Mouse (Mus musculus): ENCODE measurements around the gene Fcgr3. TPM values are rescaled to one million over a fixed set of nuclear protein-coding genes. Genes with fewer than 3 reads are reported as not detected.
"Not testable (repeated sequence)": the region's sequence is repeated elsewhere in the genome, so short reads cannot be mapped to it uniquely, and the experiment has no call there.

Fcgr3 gene
- polyA plus RNA-seq, 1 experiment from 2014 or later, result 4.1 TPM

DNA sequence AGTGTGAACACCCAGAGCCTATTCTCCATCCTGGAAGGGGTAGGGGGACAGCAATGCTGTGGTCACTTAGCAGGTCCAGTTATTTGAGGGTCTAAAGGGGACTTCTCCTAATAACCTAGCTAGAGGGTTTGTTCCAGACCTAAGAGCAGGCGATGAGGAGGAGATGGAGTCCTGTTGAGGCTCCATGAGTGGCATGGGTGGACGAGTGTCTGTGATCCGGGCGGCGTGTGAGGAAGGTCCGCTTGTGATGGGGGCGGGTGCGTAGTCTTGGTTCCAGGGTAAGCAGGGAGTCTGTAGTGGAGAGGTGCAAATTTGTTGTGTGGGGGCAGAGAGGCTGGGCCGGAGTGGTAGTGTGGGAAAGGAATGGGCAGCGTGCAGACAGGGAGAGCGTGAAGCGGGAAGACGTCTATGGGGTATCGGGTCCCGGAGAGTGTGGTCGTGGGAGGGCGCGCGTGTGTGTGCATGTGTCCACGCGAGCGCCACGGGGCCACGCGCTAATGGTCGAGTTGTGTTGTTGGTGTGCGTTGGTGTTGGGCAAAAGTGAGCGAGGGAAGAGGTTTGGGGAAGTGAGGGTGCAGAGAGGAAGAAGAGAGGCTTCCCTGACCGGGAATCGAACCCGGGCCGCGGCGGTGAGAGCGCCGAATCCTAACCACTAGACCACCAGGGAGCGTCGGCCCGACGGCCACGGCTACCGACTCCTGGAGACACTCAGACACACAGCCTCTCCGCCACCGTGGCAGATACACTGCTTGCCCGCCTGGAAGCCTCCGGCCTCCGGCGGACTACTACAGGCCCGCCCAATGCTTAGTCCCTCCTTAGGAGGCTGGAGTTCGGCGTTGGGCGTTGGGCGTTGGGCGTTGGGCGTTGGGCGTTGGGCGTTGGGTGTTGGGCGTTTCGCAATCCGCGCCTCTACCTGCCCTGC lies 905 bp downstream of the Fcgr3 start:
- Histone ChIP-seq H3K4me3 (peak overlapping the region; percentile 56), H3K27ac (0 out of 2 replicates have a peak overlapping the region, but pooled peaks have one; percentile 2), H3K27me3 (ENCODE audit: insufficient read depth, poor library complexity, severe bottlenecking) (peaks cover 28% of the 10 kb centered on the region), H3K4me1 (peaks cover 11% of the 10 kb centered on the region)
- peak; percentile 88 for DNase-seq (ENCODE audit: low spot score)
- 8% methylated on average over 42 of the region's 61 CpGs for WGBS
- not testable (repeated sequence) for H3K9me3 ChIP-seq, H3K36me3 ChIP-seq

DNA sequence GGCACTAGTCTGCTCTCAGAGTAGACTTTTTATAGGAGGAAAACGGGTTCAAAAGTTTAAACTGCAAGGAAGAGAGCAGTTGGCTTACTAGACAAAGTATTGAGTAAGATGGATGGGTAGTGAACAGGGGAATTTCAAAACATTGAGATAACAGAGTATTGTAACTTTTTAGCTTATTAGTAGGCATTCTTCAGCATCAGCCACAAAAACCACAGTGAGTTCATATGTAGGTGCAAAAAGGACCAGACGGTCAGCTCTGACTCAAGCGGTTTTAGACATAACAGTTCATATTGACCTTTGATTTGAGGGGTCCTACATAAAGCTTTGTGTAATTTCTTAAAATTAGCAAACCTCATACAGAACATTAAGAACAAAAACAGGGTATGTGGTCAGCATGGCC lies 3.2 kb downstream of the Fcgr3 start:
- no peaks in the 10 kb centered on the region for H3K9me3 ChIP-seq
- H3K4me1 ChIP-seq, result peaks cover 11% of the 10 kb centered on the region
- H3K36me3 ChIP-seq, result no peaks in the 10 kb centered on the region
- no peak overlapping the region for H3K4me3 ChIP-seq
- H3K27me3 ChIP-seq (ENCODE audit: insufficient read depth, poor library complexity, severe bottlenecking), result peaks cover 22% of the 10 kb centered on the region
- H3K27ac ChIP-seq, result no peak overlapping the region
- DNase-seq (ENCODE audit: low spot score), result no peak
- 89% methylated on average over 3 of the region's 3 CpGs for WGBS

DNA sequence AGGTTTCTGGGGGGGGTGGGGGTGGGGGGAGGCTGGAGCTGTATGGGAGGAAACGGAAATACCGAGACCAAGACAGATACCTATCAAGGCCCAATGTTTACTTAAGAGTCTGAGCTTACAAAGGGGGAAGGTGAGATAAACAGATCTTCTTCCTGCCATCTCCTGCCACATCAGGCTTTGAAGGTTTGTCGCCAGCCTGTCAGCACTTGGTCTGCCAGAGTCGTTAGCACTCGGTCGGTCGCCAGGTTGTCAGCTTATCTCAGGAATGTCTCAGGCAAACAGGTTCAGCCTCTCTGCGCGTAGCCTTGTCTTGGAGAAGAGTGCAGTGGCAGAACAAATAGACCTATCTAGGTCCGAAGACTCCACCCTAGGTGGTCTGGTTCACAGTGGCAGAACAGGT lies 4.3 kb downstream of the Fcgr3 start:
- Histone ChIP-seq H3K36me3 (no peaks in the 10 kb centered on the region), H3K27ac (peak overlapping the region; percentile 29; the same call in 1 of the 2 replicates), H3K4me1 (peaks cover 11% of the 10 kb centered on the region), H3K9me3 (no peaks in the 10 kb centered on the region), H3K27me3 (ENCODE audit: insufficient read depth, poor library complexity, severe bottlenecking) (peaks cover 15% of the 10 kb centered on the region), H3K4me3 (peak overlapping the region; percentile 40)
- 5% methylated on average over 10 of the region's 10 CpGs for WGBS
- peak; percentile 77 for DNase-seq (ENCODE audit: low spot score)

DNA sequence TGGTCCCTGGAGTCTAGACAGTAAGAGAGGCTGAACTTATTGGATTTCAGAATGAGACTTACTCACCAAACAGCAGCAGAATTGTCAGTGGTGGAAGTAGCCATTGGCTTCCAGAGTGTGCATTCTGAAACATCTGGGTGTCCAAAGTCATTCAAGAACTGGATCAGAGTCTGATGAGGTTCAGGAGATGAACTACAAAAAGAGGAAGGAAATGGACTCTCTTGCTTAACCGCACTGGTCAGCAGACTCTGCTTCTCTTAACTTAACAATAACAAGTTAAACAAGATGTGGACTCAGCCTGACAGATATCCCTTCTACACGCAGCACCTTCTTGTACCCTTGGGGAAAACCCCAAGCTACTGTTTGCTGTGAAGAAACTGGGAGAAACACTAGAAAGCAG lies 5.5 kb downstream of the Fcgr3 start:
- no peaks in the 10 kb centered on the region for H3K36me3 ChIP-seq
- no peaks in the 10 kb centered on the region for H3K9me3 ChIP-seq
- no peak for DNase-seq (ENCODE audit: low spot score)
- peaks cover 8% of the 10 kb centered on the region for H3K4me1 ChIP-seq
- WGBS, result 69% methylated on average over 2 of the region's 2 CpGs
- peaks cover 7% of the 10 kb centered on the region for H3K27me3 ChIP-seq (ENCODE audit: insufficient read depth, poor library complexity, severe bottlenecking)
- H3K4me3 ChIP-seq, result no peak overlapping the region
- H3K27ac ChIP-seq, result no peak overlapping the region

DNA sequence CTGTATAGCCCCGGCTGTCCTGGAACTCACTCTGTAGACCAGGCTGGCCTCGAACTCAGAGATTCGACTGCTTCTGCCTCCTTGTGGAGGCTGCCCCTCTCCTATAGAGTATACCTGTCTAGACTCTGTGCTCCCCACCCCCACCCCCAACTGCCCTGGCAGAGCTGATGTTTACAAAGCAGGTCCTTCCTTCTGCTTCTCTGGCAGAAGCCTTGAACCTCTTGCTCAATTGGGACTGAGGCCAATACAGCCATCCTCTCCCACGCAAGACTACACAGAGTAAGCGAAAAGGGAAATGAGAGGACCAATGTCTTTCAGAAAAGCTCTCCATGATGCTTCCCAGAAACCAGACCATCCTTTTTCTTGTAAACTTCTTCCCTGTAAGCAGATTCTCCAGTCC lies 7.5 kb downstream of the Fcgr3 start:
- WGBS, result 85% methylated on average over 5 of the region's 5 CpGs
- Histone ChIP-seq H3K36me3 (no peaks in the 10 kb centered on the region), H3K4me3 (no peak overlapping the region), H3K9me3 (no peaks in the 10 kb centered on the region), H3K27ac (no peak overlapping the region), H3K4me1 (peaks cover 8% of the 10 kb centered on the region), H3K27me3 (ENCODE audit: insufficient read depth, poor library complexity, severe bottlenecking) (no peaks in the 10 kb centered on the region)
- no peak for DNase-seq (ENCODE audit: low spot score)

DNA sequence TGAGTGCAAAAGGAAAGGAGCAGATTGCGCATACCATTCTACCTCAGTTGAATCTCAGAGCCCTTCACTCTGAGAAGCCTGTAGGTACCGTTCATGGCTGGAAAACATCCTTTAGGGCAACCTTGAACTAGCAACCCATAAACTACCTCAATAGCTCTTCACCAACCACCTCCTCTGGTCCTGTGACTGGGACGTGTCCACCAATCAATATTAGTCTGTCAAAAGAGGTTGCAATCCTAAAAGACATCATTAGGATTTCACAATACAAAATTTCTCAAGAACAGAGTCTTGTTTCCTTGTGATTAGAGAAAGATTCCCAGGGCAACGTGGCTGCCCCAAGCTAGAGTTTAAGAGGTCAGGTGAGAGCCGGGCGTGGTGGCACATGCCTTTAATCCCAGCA lies 11.4 kb downstream of the Fcgr3 start:
- Histone ChIP-seq H3K27ac (no peak overlapping the region), H3K27me3 (ENCODE audit: insufficient read depth, poor library complexity, severe bottlenecking) (no peaks in the 10 kb centered on the region), H3K9me3 (no peaks in the 10 kb centered on the region), H3K4me1 (no peaks in the 10 kb centered on the region), H3K36me3 (no peaks in the 10 kb centered on the region), H3K4me3 (no peak overlapping the region)
- WGBS, result 82% methylated on average over 6 of the region's 6 CpGs
- no peak for DNase-seq (ENCODE audit: low spot score)

DNA sequence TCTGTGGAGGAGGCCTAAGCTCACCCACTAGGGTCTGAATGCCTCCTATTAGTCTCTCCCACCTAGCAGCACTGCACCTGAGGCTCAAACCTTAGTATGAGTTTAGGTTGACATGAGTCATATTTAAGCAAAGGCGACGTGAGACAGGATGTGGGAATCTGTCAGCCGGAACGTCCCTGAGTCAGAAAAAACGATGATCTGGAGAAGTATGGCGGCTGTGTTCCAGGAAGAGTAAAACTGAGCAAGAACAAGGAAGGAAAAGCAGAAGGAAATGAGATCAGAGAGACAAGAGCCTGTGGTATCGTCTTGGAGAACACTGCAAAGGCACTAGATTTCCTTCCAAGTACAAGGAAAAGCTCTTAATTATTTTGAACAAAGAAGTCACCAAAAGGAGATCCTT lies 14.0 kb downstream of the Fcgr3 start:
- H3K9me3 ChIP-seq, result no peaks in the 10 kb centered on the region
- 79% methylated on average over 7 of the region's 7 CpGs for WGBS
- H3K27ac ChIP-seq, result no peak overlapping the region
- no peaks in the 10 kb centered on the region for H3K27me3 ChIP-seq (ENCODE audit: insufficient read depth, poor library complexity, severe bottlenecking)
- H3K4me3 ChIP-seq, result no peak overlapping the region
- no peak for DNase-seq (ENCODE audit: low spot score)
- H3K4me1 ChIP-seq, result no peaks in the 10 kb centered on the region
- H3K36me3 ChIP-seq, result no peaks in the 10 kb centered on the region

DNA sequence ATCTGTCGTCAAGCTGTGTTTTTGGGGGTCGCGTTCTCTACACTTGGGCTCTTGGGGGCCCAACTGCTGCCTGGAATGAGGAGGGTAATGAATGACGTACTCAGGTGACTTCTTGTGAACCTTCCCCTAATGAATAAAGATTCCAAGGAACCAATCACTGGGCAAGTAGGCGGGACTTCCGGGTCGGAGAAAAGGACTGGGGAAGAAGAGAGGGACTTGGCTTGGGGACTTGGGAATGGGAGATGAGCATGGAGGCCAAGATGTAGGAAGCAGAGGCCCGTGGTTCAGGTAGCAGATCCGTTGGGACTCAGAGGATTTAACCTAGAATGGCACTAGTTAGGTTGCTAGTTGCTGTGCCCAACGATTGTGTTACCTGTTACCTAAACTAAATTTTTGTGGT lies 15.5 kb downstream of the Fcgr3 start:
- 56% methylated on average over 10 of the region's 10 CpGs for WGBS
- Histone ChIP-seq H3K27ac (no peak overlapping the region), H3K4me3 (peak overlapping the region; percentile 24; the same call in 1 of the 2 replicates), H3K27me3 (ENCODE audit: insufficient read depth, poor library complexity, severe bottlenecking) (no peaks in the 10 kb centered on the region), H3K4me1 (no peaks in the 10 kb centered on the region), H3K9me3 (no peaks in the 10 kb centered on the region), H3K36me3 (no peaks in the 10 kb centered on the region)
- no peak for DNase-seq (ENCODE audit: low spot score)

DNA sequence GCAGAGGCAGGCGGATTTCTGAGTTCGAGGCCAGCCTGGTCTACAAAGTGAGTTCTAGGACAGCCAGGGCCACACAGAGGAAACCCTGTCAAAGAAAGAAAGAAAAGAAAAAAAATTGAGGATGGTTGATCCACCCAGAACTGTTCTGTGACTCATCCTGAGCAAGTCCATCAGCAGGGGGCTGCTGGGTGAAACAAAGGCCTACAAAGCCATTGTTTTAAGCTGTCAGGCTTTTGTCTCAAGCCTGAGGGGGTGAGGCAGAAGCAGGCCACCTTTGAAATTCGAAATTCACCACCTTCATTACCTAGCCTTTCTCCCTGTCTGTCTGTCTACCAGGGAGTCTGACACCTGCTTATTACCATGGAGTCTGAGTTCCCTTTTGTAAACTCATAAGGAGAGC lies 18.2 kb downstream of the Fcgr3 start:
- no peak overlapping the region for H3K4me3 ChIP-seq
- no peaks in the 10 kb centered on the region for H3K36me3 ChIP-seq
- no peak overlapping the region for H3K27ac ChIP-seq
- WGBS, result 72% methylated on average over 3 of the region's 3 CpGs
- H3K27me3 ChIP-seq (ENCODE audit: insufficient read depth, poor library complexity, severe bottlenecking), result no peaks in the 10 kb centered on the region
- H3K9me3 ChIP-seq, result no peaks in the 10 kb centered on the region
- DNase-seq (ENCODE audit: low spot score), result no peak
- H3K4me1 ChIP-seq, result no peaks in the 10 kb centered on the region

DNA sequence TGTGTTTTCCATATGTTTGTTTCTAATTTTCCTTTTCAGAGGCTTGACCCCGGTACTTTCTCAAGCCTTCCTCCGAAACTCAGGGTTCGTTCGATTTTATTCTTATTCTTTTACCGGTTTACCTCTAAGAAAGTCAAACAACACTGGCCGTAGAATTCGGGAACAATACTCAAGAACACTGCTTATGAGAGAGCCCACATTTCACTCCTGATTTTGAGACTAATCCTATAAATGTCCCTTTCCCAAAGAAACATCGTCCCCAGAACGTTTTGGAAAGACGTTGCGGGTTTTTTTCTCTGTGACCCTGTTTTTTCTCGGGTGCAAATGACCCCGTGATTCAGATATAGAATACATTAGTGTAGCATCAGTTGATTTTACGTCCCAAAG lies 19.7 kb downstream of the Fcgr3 start:
- Histone ChIP-seq H3K27ac (0 out of 2 replicates have a peak overlapping the region, but pooled peaks have one; percentile 10), H3K27me3 (ENCODE audit: insufficient read depth, poor library complexity, severe bottlenecking) (no peaks in the 10 kb centered on the region), H3K4me1 (no peaks in the 10 kb centered on the region), H3K36me3 (no peaks in the 10 kb centered on the region), H3K9me3 (no peaks in the 10 kb centered on the region), H3K4me3 (peak overlapping the region; percentile 72)
- 6% methylated on average over 14 of the region's 14 CpGs for WGBS
- DNase-seq (ENCODE audit: low spot score), result no peak

DNA sequence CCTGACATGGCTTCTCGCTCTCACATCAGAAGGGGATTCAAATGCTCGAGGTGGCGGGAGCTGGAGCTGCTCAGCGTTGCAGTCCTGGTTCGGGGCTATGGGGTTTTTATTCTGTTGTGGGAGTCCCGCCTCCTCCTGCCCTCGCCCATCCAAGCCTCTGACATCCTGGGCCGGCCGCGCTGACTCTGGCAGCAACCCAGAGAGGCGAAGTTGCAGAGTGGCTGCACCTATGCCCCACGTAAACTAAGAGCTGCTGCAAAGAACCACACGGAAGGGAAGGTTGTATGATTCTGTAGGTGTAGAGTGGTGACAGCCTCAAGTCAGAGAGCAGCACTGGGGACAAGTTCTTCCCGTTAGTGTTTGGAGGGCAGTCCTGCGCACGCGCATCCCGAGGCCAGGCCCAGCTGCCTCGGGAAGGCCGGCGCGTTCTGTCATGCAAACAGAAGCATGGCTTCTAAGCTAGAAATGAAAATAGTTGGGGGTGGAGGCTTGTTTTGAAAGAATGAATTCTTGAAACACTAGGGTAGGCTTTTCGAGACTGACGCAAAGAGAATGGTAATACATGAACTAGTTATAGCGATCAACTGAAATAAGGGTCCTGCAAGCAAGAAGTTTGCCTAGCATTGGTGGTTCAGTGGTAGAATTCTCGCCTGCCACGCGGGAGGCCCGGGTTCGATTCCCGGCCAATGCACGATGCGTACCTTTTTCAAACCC lies 20.2 kb downstream of the Fcgr3 start:
- WGBS, result under 1% methylated on average over 33 of the region's 33 CpGs
- H3K4me1 ChIP-seq, result no peaks in the 10 kb centered on the region
- peak; percentile 96 for DNase-seq (ENCODE audit: low spot score)

DNA sequence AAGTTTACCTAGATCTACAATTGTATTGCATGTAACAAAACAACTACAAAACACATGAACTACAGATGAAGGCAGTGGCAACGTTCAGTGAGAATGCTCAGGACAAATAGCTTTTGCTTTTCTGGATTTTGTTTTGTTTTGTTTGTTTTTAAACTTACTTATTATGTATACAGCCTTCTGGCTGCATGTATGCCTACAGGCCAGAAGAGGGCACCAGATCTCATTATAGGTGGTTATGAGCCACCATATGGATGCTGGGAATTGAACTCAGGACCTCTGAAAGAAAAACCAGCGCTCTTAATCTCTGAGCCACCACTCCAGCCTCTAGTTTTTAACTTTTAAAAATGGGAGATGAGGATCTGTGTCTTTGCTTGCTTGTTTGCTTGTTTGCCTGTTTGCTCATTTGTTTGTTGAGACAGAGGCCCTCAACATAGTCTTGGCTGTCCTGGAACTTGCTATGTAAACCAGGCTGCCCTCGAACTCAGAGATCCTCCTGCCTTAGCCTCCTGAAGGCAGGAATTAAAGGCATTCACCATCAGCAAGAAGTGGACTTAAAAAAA lies 21.1 kb downstream of the Fcgr3 start:
- Histone ChIP-seq H3K27me3 (ENCODE audit: insufficient read depth, poor library complexity, severe bottlenecking) (no peaks in the 10 kb centered on the region), H3K4me1 (no peaks in the 10 kb centered on the region), H3K36me3 (no peaks in the 10 kb centered on the region), H3K4me3 (peak overlapping the region; percentile 72), H3K9me3 (no peaks in the 10 kb centered on the region), H3K27ac (no peak overlapping the region)
- WGBS, result 67% methylated on average over 3 of the region's 3 CpGs
- no peak for DNase-seq (ENCODE audit: low spot score)

More for the DNA sequence above, 20.2 kb downstream of the Fcgr3 start:
- no peaks in the 10 kb centered on the region for H3K36me3 ChIP-seq
- H3K9me3 ChIP-seq, result no peaks in the 10 kb centered on the region
- H3K27ac ChIP-seq, result peak overlapping the region; percentile 80
- H3K27me3 ChIP-seq (ENCODE audit: insufficient read depth, poor library complexity, severe bottlenecking), result no peaks in the 10 kb centered on the region
- H3K4me3 ChIP-seq, result peak overlapping the region; percentile 72

DNA sequence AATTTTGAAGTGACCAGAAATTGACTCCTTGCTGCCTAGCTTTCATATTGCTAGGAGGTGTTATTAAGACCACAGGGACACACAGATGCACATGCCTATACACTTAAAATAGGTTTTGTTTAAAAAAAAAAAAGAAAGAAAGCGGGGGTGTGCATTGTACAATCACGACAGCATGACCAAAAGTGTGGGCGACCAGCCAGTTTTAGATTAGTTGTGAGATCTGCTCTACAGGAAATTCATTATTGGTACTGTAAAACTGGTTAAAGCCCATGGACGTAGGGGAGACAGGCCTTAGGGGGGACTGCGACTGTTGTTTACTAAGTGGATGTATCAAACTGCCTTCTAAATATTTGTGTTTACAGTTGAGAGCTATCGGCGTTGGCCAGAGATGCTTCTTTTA lies 24.9 kb downstream of the Fcgr3 start:
- Histone ChIP-seq H3K36me3 (no peaks in the 10 kb centered on the region), H3K4me3 (no peak overlapping the region), H3K9me3 (no peaks in the 10 kb centered on the region), H3K27ac (no peak overlapping the region), H3K4me1 (no peaks in the 10 kb centered on the region; the same call in 1 of the 2 replicates), H3K27me3 (ENCODE audit: insufficient read depth, poor library complexity, severe bottlenecking) (peaks cover 9% of the 10 kb centered on the region)
- no peak for DNase-seq (ENCODE audit: low spot score)
- 86% methylated on average over 7 of the region's 7 CpGs for WGBS

Data from heart, embryonic 10.5 days (tissue).